Mouse (Mus musculus) embryonic facial prominence, embryonic 10.5 days (tissue): Measurements from ENCODE around the gene Gnb1l. TPM values are rescaled to one million over a fixed set of nuclear protein-coding genes. Genes with fewer than 3 reads are reported as not detected.

Source experiments
- DNase-seq: peaks from one replicate; pipeline ENCODE4 v3.0.0-alpha.2; 2017; ENCODE audit warnings: low spot score
- H3K27ac ChIP-seq: fragments of 300-500 bp; sonication (generic); replicated peaks from 2 replicates; pipeline ENCODE4 v1.5.1; 2016; ENCODE audit warnings: mild to moderate bottlenecking
- H3K27me3 ChIP-seq: fragments of 300-500 bp; sonication (generic); replicated peaks from 2 replicates; pipeline ENCODE4 v1.6.1; 2016; ENCODE audit warnings: low read depth, mild to moderate bottlenecking; ENCODE audit not compliant: poor library complexity, severe bottlenecking
- H3K36me3 ChIP-seq: fragments of 300-500 bp; sonication (generic); replicated peaks from 2 replicates; pipeline ENCODE4 v1.6.1; 2016; ENCODE audit warnings: mild to moderate bottlenecking, moderate library complexity
- H3K4me1 ChIP-seq: fragments of 300-500 bp; sonication (generic); 2 replicates; pipeline ENCODE4 v1.6.1; 2016
- H3K4me3 ChIP-seq: fragments of 300-500 bp; sonication (generic); 2 replicates; pipeline ENCODE4 v1.5.1; 2016; ENCODE audit warnings: mild to moderate bottlenecking, moderate library complexity
- H3K9me3 ChIP-seq: fragments of 300-500 bp; sonication (generic); 2 replicates; pipeline ENCODE4 v1.6.1; 2016; ENCODE audit warnings: mild to moderate bottlenecking
- WGBS: fragments of 180-500 bp; shearing (Covaris S2); methylation state at CpG from one replicate; pipeline ENCODE4 v1.1.7; 2016; 5-methylcytosine and 5-hydroxymethylcytosine counted together
- polyA plus RNA-seq: library from polyadenylated mRNA; unstranded; fragments of >200 nt; fragmentation: Nextera tagmentation; extraction: Ambion mirVana; gene quantifications from 2 replicates; pipeline ENCODE4 v1.2.1, GENCODE M21; 2016

The Gnb1l gene
- polyA plus RNA-seq, 1 experiment from 2014 or later = 17.9 TPM

- Histone ChIP-seq H3K9me3 (no peaks in the 10 kb centered on the region), H3K27me3 (no peaks in the 10 kb centered on the region), H3K4me1 (peaks cover 29% of the 10 kb centered on the region), H3K27ac (peak overlapping the region; percentile 63), H3K36me3 (no peaks in the 10 kb centered on the region; the same call in 1 of the 2 replicates), H3K4me3 (no peak overlapping the region)
- WGBS = 27% methylated on average over 5 of the region's 5 CpGs
- DNase-seq = no peak
Measured at GRCm38 (mm10) chr16:18484794-18485435, 13.6 kb upstream of the Gnb1l start.

- H3K4me3 ChIP-seq = no peak overlapping the region
- peaks cover 19% of the 10 kb centered on the region for H3K4me1 ChIP-seq
- no peaks in the 10 kb centered on the region for H3K9me3 ChIP-seq
- H3K27ac ChIP-seq = no peak overlapping the region
- WGBS = 95% methylated on average over 2 of the region's 2 CpGs
- no peaks in the 10 kb centered on the region for H3K27me3 ChIP-seq
- no peak for DNase-seq
- no peaks in the 10 kb centered on the region; the same call in 1 of the 2 replicates for H3K36me3 ChIP-seq
Measured at GRCm38 (mm10) chr16:18486126-18486525, 12.4 kb upstream of the Gnb1l start.

- WGBS = 94% methylated on average over 3 of the region's 3 CpGs
- no peaks in the 10 kb centered on the region for H3K9me3 ChIP-seq
Measured at GRCm38 (mm10) chr16:18490281-18490680, 8.2 kb upstream of the Gnb1l start.

GRCm38 (mm10) chr16:18490894-18491293 lies 7.6 kb upstream of the Gnb1l start:
- Histone ChIP-seq H3K27ac (no peak overlapping the region), H3K4me1 (no peaks in the 10 kb centered on the region), H3K36me3 (no peaks in the 10 kb centered on the region), H3K9me3 (no peaks in the 10 kb centered on the region), H3K27me3 (no peaks in the 10 kb centered on the region), H3K4me3 (no peak overlapping the region)
- WGBS = 61% methylated on average over 1 of the region's 1 CpGs
- no peak for DNase-seq

More at GRCm38 (mm10) chr16:18490281-18490680, 8.2 kb upstream of the Gnb1l start:
- Histone ChIP-seq H3K4me1 (no peaks in the 10 kb centered on the region), H3K27me3 (no peaks in the 10 kb centered on the region), H3K36me3 (no peaks in the 10 kb centered on the region), H3K27ac (no peak overlapping the region), H3K4me3 (no peak overlapping the region)
- DNase-seq = no peak

DNA sequence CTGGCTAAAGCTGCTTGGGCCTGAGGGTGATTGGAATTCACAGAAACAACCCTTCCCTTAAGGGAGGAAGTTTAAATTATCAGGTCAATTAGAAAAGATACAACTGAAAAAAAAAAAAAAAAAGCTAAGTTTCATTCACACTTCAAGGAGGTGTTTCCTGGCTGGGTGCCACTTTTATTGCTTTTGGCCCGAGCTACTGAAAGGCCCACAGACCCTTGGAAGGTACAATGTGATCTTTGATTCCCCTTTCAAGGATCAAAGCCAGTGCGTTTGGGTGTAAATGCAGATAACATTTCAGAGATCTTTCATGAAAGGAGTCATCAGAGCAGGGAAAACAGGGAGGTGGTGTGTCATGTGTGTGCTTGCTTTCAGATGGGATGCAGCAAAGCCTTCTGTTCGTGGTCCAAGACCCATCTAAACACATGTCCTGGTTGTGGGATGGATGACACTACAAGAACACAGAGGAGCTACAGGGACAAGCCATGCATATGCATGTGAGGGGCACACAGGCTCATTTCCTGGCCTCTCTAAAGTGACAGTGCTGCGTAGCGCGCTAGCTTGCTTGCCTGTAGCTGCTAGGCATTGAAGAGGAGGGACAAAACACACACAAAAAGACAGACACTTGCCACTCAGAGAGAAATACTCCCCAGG lies 523 bp upstream of the Gnb1l start:
- H3K27me3 ChIP-seq = no peaks in the 10 kb centered on the region
- no peaks in the 10 kb centered on the region for H3K9me3 ChIP-seq
- 14% methylated on average over 6 of the region's 6 CpGs for WGBS
- peak overlapping the region; percentile 87 for H3K4me3 ChIP-seq
- peak overlapping the region; percentile 92 for H3K27ac ChIP-seq
- peaks cover 26% of the 10 kb centered on the region for H3K36me3 ChIP-seq
- no peak for DNase-seq
- H3K4me1 ChIP-seq = peaks cover 25% of the 10 kb centered on the region

DNA sequence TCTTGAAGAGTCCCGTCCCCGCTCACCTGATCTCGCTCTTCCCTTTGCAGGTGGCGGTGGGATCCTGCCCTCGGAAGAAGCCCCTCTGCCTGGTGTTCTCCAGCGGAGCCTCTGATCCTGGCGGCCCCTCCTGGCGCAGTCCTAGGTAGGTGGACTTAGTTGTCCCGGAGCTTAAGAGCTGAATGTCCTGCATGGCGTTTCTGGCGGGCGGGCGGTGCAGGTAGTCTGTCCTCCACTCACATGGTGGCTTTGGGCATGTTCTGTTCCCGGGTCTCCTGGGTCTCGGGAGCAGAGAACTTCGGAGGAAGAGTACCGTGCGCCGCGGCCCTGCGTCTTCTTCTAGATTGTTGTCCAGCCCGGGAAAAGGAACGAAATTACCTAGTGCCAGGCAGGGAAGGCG lies 483 bp downstream of the Gnb1l start:
- H3K27me3 ChIP-seq = no peaks in the 10 kb centered on the region
- under 1% methylated on average over 24 of the region's 24 CpGs for WGBS
- H3K9me3 ChIP-seq = no peaks in the 10 kb centered on the region
- no peak for DNase-seq
- peak overlapping the region; percentile 92 for H3K27ac ChIP-seq
- peaks cover 25% of the 10 kb centered on the region for H3K4me1 ChIP-seq
- peak overlapping the region; percentile 87 for H3K4me3 ChIP-seq
- peaks cover 34% of the 10 kb centered on the region for H3K36me3 ChIP-seq

- no peaks in the 10 kb centered on the region for H3K27me3 ChIP-seq
- H3K4me3 ChIP-seq = no peak overlapping the region
- H3K4me1 ChIP-seq = peaks cover 25% of the 10 kb centered on the region
- DNase-seq = no peak
- no peaks in the 10 kb centered on the region for H3K9me3 ChIP-seq
- peaks cover 49% of the 10 kb centered on the region for H3K36me3 ChIP-seq
- 94% methylated on average over 6 of the region's 6 CpGs for WGBS
- H3K27ac ChIP-seq = no peak overlapping the region
Measured at GRCm38 (mm10) chr16:18501531-18501930, 3.0 kb downstream of the Gnb1l start.

DNA sequence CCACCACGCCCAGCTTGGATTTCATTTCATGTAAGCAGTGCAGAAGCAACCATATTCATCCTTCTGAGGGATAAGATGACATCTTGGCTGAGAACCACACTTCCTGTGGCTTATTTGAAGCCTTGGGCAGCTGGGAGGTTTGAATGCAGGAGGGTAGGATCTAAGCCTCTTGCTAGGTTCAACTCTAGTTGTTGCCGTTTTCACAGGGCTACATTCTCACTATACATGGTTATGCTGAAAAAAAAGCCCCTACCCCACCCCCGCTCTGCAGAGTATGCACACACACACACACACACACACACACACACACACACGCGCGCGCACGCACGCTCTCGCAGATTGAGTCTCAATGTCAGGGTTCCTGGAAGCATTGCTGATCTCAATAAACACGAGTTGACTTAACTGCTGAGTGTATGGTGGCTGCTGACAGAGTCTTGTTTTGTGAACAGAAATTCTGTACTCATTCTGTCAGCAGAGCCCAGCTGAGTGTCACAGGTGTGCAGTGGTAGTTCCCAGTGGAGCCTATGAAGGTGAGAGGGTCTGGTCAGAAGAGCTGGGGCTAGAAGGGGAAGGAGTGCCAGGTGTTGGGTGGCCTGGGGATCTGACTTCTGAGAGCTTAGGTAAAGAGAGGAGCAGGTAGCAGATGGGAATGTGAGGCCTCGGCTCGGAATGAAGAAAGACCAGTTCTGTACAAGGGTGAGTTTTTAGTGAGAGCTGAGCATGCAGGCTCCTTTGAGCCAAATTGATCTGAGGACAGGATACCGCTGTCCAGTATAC lies 5.2 kb downstream of the Gnb1l start:
- H3K9me3 ChIP-seq = no peaks in the 10 kb centered on the region
- H3K36me3 ChIP-seq = peaks cover 49% of the 10 kb centered on the region
- no peak for DNase-seq
- no peak overlapping the region for H3K27ac ChIP-seq
- H3K4me1 ChIP-seq = peaks cover 30% of the 10 kb centered on the region
- no peaks in the 10 kb centered on the region for H3K27me3 ChIP-seq
- 92% methylated on average over 14 of the region's 14 CpGs for whole genome bisulfite sequencing
- no peak overlapping the region for H3K4me3 ChIP-seq

DNA sequence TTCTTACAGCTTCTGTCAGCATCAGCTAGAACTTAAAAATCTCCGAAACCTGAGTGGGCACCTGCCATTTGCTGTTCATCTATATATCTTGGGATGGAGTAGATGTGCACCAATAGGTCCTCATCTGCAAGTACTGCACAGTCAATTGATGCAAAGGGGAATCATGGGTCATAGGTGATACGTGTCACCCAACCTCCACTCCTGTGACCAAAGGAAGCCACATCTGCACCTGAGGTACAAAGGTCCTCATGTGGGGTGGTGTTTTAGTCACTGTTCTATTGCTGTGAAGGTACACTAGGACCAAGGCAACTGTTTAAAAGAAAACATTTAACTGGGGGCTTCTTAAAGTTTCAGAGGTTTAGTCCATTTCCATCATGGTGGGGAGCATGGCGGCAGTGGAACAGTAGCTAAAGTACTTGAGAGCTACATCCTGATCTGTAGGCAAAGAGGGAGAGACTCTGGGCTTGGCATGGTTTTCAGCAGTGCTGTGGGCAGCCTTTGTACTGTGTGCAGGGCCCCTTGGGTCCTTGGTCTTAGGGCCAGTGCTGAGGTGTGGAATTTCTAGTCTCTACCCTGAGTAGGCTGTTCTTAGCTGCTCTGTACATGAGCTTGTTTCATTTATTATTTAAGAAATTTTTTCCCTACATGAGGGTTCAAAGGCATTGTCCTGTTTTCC lies 8.1 kb downstream of the Gnb1l start:
- 95% methylated on average over 3 of the region's 3 CpGs for WGBS
- H3K9me3 ChIP-seq = no peaks in the 10 kb centered on the region
- H3K4me1 ChIP-seq = peaks cover 28% of the 10 kb centered on the region; the same call in 1 of the 2 replicates
- peaks cover 34% of the 10 kb centered on the region for H3K36me3 ChIP-seq
- no peak overlapping the region for H3K4me3 ChIP-seq
- no peak overlapping the region for H3K27ac ChIP-seq
- no peak for DNase-seq
- no peaks in the 10 kb centered on the region for H3K27me3 ChIP-seq

DNA sequence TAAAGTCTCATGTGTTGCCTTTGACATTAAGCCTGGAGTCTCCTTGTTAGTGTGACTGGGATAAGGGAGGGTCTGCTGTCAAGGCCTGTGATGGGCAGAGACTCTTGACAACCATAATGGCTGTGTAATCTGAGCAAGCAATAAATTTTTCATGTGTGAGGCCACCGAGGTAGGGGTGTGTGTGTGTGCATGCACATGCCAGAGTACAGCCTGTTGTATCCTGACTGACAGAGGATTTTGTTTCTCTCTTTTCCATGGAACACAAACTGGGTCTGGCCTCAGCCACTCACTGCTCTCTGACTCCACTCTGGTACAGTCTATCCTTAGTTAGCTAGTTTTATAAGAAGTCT lies 8.7 kb downstream of the Gnb1l start:
- Histone ChIP-seq H3K4me3 (no peak overlapping the region), H3K4me1 (peaks cover 28% of the 10 kb centered on the region; the same call in 1 of the 2 replicates)

GRCm38 (mm10) chr16:18511741-18512140 lies 13.2 kb downstream of the Gnb1l start:
- 85% methylated on average over 5 of the region's 5 CpGs for WGBS
- H3K36me3 ChIP-seq = no peaks in the 10 kb centered on the region
- peaks cover 27% of the 10 kb centered on the region; the same call in 1 of the 2 replicates for H3K4me1 ChIP-seq
- no peaks in the 10 kb centered on the region for H3K9me3 ChIP-seq
- no peak overlapping the region for H3K4me3 ChIP-seq
- no peak overlapping the region for H3K27ac ChIP-seq
- no peak for DNase-seq
- no peaks in the 10 kb centered on the region for H3K27me3 ChIP-seq

More for the DNA sequence above, 8.7 kb downstream of the Gnb1l start:
- no peak for DNase-seq
- Histone ChIP-seq H3K27me3 (no peaks in the 10 kb centered on the region), H3K9me3 (no peaks in the 10 kb centered on the region), H3K36me3 (peaks cover 28% of the 10 kb centered on the region), H3K27ac (no peak overlapping the region)
- 62% methylated on average over 1 of the region's 1 CpGs for WGBS

- Histone ChIP-seq H3K4me3 (no peak overlapping the region), H3K9me3 (no peaks in the 10 kb centered on the region), H3K4me1 (peaks cover 15% of the 10 kb centered on the region; the same call in 1 of the 2 replicates), H3K36me3 (no peaks in the 10 kb centered on the region), H3K27ac (no peak overlapping the region), H3K27me3 (no peaks in the 10 kb centered on the region)
- WGBS = 60% methylated on average over 6 of the region's 6 CpGs
- no peak for DNase-seq
Measured at GRCm38 (mm10) chr16:18513508-18513907, 15.0 kb downstream of the Gnb1l start.
